Mouse (Mus musculus) left cerebral cortex, adult 6 months (tissue): ENCODE measurements around the gene Tbx22. TPM values are rescaled to one million over a fixed set of nuclear protein-coding genes. Genes with fewer than 3 reads are reported as not detected.

ENCODE experiments used
- long read RNA-seq, 2 experiments: library from polyadenylated mRNA; unstranded; transcript quantifications; one replicate each; pipeline ENCODE4 v2.0.0; 2019 to 2020
- polyA plus RNA-seq: library from polyadenylated mRNA; unstranded; fragments of <200 nt; fragmentation: Nextera tagmentation; gene quantifications from 2 replicates; pipeline ENCODE4 v1.2.3, GENCODE M21; 2021

Gene Tbx22
- 0.24 and 0.34 TPM in 2 replicates for polyA plus RNA-seq
- long read RNA-seq, experiment 1 = 0 reads
- long read RNA-seq, experiment 2 = 0 reads

DNA sequence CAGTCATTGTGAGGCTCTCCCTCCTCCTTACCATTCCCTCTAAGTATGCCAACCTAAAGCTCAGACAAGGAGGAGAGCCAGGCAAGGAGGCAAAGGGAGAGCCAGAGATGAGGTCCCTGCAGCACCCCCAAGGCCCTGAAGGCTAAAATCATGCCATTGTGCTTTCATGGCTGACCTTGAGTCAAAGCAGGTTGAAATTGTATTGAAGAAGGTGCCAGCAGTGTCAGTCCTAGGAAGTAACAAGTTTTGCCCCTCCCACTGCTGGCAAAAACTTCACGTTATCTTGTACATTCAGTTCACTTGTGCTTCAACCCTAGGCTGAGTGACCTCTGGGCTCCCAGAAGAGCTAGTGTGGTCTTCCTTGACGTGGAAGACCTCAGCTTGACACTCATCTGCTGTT is at the start of gene Tbx22:
Tbx22 (plus strand) TSS at position 301 of the 400 bp plus-strand sequence.

Other genes starting within 250 kb of the Tbx22 start
- gene Tent5d, start 124.6 kb downstream of the Tbx22 start, polyA plus RNA-seq = not detected in 2 replicates
- 7.6 and 7.8 TPM in 2 replicates for gene 2610002M06Rik, start 148.4 kb downstream of the Tbx22 start, polyA plus RNA-seq